Mouse (Mus musculus) left cerebral cortex, postnatal 36 days (tissue): ENCODE measurements around the gene Axin2. TPM values are rescaled to one million over a fixed set of nuclear protein-coding genes. Genes with fewer than 3 reads are reported as not detected.
A peak's percentile ranks its signal among the peaks of the same experiment; 100 is the strongest.

Experiments used
- DNase-seq, 2 experiments: peaks; one replicate each; pipeline ENCODE4 v3.0.0; 2021 to 2022; ENCODE audit warnings: low spot score in 2 of 2, mixed read lengths in 1 of 2
- intact Hi-C: fragments of 180-260 bp; cut with DNase I; formaldehyde crosslinking; loops from one replicate; pipeline ENCODE4 v1.15.1; 2025
- total RNA-seq, 2 experiments: library from RNA; stranded (reverse); gene quantifications; 2 replicates each; pipeline ENCODE4 v1.2.3; 2021

Axin2 gene
- total RNA-seq, 2 experiments from 2014 or later, result 33.3 to 34.9 TPM

GRCm38 (mm10) chr11:108952343-108952742 lies 32.2 kb downstream of the Axin2 start:
- intact Hi-C loops, result no loop called here
- no peak for DNase-seq

- intact Hi-C loops, result no loop called here
- DNase-seq, result no peak
Observed at GRCm38 (mm10) chr11:108955943-108956342, 35.8 kb downstream of the Axin2 start.

- DNase-seq, result no peak
- intact Hi-C loops, result no loop called here
Observed at GRCm38 (mm10) chr11:108958349-108958748, 38.2 kb downstream of the Axin2 start.

- intact Hi-C loops, result no loop called here
- DNase-seq, result no peak
Observed at GRCm38 (mm10) chr11:108959196-108959595, 39.0 kb downstream of the Axin2 start.

- intact Hi-C loops, result no loop called here
- DNase-seq, result no peak
Observed at GRCm38 (mm10) chr11:108961651-108962065, 41.5 kb downstream of the Axin2 start.

- DNase-seq, result no peak
- intact Hi-C loops, result no loop called here
Observed at GRCm38 (mm10) chr11:108963476-108964232, 43.5 kb downstream of the Axin2 start.

- intact Hi-C loops, result no loop called here
- DNase-seq, result no peak
Observed at GRCm38 (mm10) chr11:108965740-108966139, 45.6 kb downstream of the Axin2 start.

- intact Hi-C loops, result no loop called here
- no peak for DNase-seq
Observed at GRCm38 (mm10) chr11:108973459-108973858, 53.3 kb downstream of the Axin2 start.

GRCm38 (mm10) chr11:108973866-108974265 lies 53.7 kb downstream of the Axin2 start:
- DNase-seq, result no peak
- intact Hi-C loops, result no loop called here

GRCm38 (mm10) chr11:108975583-108975982 lies 55.4 kb downstream of the Axin2 start:
- DNase-seq, result no peak
- intact Hi-C loops, result no loop called here

GRCm38 (mm10) chr11:108980530-108980929 lies 60.4 kb downstream of the Axin2 start:
- intact Hi-C loops, result loop anchor here (5.0 kb wide), 1 partner anchor 38 kb away; no protein-coding TSS in a partner anchor
- peak; percentile 76 to 81 for DNase-seq

GRCm38 (mm10) chr11:108981012-108981411 lies 60.9 kb downstream of the Axin2 start:
- peak in 1 of 2 experiments; percentile 21 for DNase-seq
- intact Hi-C loops, result loop anchor here (5.0 kb wide), 1 partner anchor 39 kb away; no protein-coding TSS in a partner anchor

- DNase-seq, result no peak
- intact Hi-C loops, result loop anchor here (5.0 kb wide), 1 partner anchor 41 kb away; no protein-coding TSS in a partner anchor
Observed at GRCm38 (mm10) chr11:108983409-108984064, 63.4 kb downstream of the Axin2 start.

GRCm38 (mm10) chr11:108984711-108985419 lies 64.7 kb downstream of the Axin2 start:
- intact Hi-C loops, result loop anchor here (5.0 kb wide), 1 partner anchor 43 kb away; no protein-coding TSS in a partner anchor
- DNase-seq, result no peak

- intact Hi-C loops, result no loop called here
- DNase-seq, result no peak
Observed at GRCm38 (mm10) chr11:108985836-108986235, 65.7 kb downstream of the Axin2 start.

- intact Hi-C loops, result no loop called here
- DNase-seq, result no peak
Observed at GRCm38 (mm10) chr11:108987226-108987625, 67.1 kb downstream of the Axin2 start.

GRCm38 (mm10) chr11:108987705-108988104 lies 67.6 kb downstream of the Axin2 start:
- intact Hi-C loops, result no loop called here
- no peak for DNase-seq

GRCm38 (mm10) chr11:108988258-108988657 lies 68.1 kb downstream of the Axin2 start:
- intact Hi-C loops, result no loop called here
- no peak for DNase-seq

GRCm38 (mm10) chr11:108989940-108990339 lies 69.8 kb downstream of the Axin2 start:
- intact Hi-C loops, result no loop called here

GRCm38 (mm10) chr11:108993414-108993813 lies 73.3 kb downstream of the Axin2 start:
- intact Hi-C loops, result no loop called here
- DNase-seq, result no peak

More at GRCm38 (mm10) chr11:108989940-108990339, 69.8 kb downstream of the Axin2 start:
- no peak for DNase-seq
